Mouse (Mus musculus): ENCODE measurements at regions not wholly inside any gene's neighbourhood (a gene's known extent, or its start where the extent isn't known, plus 50 kb on each side); places are given as distances from the start of the nearest gene placed in this dataset.

DNA sequence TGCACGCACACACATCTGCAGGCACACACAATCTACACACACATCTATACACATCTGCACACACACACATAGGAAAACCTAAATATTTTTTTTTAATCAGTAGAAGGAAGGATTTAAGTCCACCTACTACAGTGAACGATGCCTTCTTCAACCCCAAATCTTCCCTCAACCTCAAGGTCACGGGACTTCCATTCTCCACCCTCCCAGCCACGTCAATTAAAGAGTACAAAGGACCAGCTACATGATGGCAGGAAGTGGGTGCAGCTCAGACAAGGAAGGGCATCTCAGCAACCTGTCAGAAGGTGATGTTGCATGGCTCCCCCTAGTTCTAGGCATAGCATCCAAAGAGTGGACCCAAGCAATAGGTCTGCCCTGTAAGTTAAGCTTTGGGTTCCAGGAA lies 408.5 kb downstream of the Sox9 start:
- Histone ChIP-seq H3K4me2 (ENCODE audit: low read depth) (no peak overlapping the region), H3K36me3 (ENCODE audit: control insufficient read depth, insufficient read depth) (no peaks in the 10 kb centered on the region), H3K4me3 (no peak overlapping the region), H3K79me2 (ENCODE audit: control insufficient read depth, insufficient read depth) (no peaks in the 10 kb centered on the region), H3K27me3 (ENCODE audit: control insufficient read depth, insufficient read depth, insufficient read length) (no peaks in the 10 kb centered on the region), H3ac (ENCODE audit: control insufficient read depth, insufficient read length) (no peak overlapping the region)
- no peak for TF ChIP-seq MYOG (IDR thresholded peaks at IDR 0.05; ENCODE audit: control insufficient read depth in 1 of 3, insufficient read depth in 1 of 3, insufficient read length in 2 of 3, low read depth in 2 of 3)

DNA sequence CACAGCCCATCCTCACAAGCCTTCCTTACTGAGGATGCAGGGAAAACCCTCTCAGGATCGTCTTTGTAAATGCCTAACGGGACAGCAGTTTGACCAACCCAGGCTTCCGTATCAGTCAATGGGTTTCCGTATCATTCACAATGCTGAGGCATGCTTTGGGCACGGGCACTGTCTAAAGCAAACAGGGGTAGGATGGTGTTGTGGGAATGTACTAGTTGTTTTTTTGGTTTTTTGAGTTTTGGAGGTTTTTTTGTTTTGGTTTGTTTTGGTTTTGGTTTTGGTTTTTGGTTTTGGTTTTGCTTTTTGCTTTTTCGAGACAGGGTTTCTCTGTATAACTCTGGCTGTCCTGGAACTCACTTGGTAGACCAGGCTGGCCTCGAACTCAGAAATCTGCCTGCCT lies 409.0 kb downstream of the Sox9 start:
- Histone ChIP-seq H3K4me2 (ENCODE audit: low read depth) (no peak overlapping the region), H3K27me3 (ENCODE audit: control insufficient read depth, insufficient read depth, insufficient read length) (no peaks in the 10 kb centered on the region), H3ac (ENCODE audit: control insufficient read depth, insufficient read length) (no peak overlapping the region), H3K4me3 (no peak overlapping the region), H3K36me3 (ENCODE audit: control insufficient read depth, insufficient read depth) (no peaks in the 10 kb centered on the region), H3K79me2 (ENCODE audit: control insufficient read depth, insufficient read depth) (no peaks in the 10 kb centered on the region)
- TF ChIP-seq POLR2AphosphoS2 (IDR thresholded peaks at IDR 0.05; ENCODE audit: insufficient read length, low read depth) (no peak), MYOG (IDR thresholded peaks at IDR 0.05; ENCODE audit: control insufficient read depth in 1 of 3, insufficient read depth in 1 of 3, insufficient read length in 2 of 3, low read depth in 2 of 3) (no peak), USF1 (IDR thresholded peaks at IDR 0.05; ENCODE audit: low read depth) (no peak), REST (IDR thresholded peaks at IDR 0.05; ENCODE audit: insufficient read depth, insufficient read length) (no peak), CEBPB (IDR thresholded peaks at IDR 0.05; ENCODE audit: insufficient read depth, poor library complexity, severe bottlenecking) (no peak), MAX (IDR thresholded peaks at IDR 0.05; ENCODE audit: low read depth) (no peak), POLR2A (IDR thresholded peaks at IDR 0.05; ENCODE audit: insufficient read length, low read depth) (no peak), E2F4 (IDR thresholded peaks at IDR 0.05; ENCODE audit: insufficient read depth) (no peak), TCF3 (IDR thresholded peaks at IDR 0.05; ENCODE audit: insufficient read length, low read depth) (no peak), MYOD1 (IDR thresholded peaks at IDR 0.05; ENCODE audit: control insufficient read depth in 1 of 3, insufficient read length in 2 of 3, low read depth in 2 of 3) (no peak), TCF12 (IDR thresholded peaks at IDR 0.05; ENCODE audit: insufficient read depth, poor library complexity, severe bottlenecking) (no peak), SRF (IDR thresholded peaks at IDR 0.05; ENCODE audit: control insufficient read depth, insufficient read length, low read depth) (no peak)

DNA sequence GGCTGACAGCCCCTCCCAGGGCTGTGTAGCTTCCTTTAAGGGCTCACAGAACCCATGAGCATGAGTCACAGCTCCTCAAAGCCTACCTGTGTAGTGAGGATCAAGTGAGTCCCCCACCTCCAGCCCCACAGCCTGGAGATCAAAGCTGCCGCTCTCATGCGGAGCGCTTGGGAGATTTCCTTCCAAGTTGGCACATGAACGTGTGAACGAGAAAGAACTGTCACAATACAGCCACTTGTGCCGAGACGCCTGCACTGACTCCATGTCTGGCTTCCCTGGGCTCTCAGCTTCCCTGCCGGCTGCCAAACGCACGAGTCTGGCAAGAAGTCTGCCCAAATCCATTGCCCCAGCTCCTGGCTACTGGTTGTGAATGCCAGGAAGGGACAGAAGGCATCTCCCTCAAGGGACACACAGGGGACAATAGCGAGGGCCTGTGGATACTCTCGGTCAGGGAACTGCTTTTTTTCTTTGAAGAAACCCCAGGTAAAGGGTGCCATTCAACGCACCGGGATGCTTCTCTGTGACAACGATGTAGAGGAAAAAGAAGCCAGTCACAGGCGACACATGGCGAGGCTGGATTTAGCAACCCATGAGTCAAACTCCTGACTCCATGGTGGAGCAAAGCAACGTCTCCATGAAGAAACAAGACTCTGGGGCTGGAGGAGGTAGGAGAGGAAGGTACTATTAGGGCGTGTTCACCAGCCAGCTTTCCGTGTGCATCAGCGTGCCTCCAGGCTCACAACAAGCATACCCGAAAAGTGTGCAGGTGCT lies 410.2 kb downstream of the Sox9 start:
- Histone ChIP-seq H3ac (ENCODE audit: control insufficient read depth, insufficient read length) (no peak overlapping the region), H3K36me3 (ENCODE audit: control insufficient read depth, insufficient read depth) (no peaks in the 10 kb centered on the region), H3K79me2 (ENCODE audit: control insufficient read depth, insufficient read depth) (no peaks in the 10 kb centered on the region), H3K4me2 (ENCODE audit: low read depth) (no peak overlapping the region), H3K4me3 (no peak overlapping the region), H3K27me3 (ENCODE audit: control insufficient read depth, insufficient read depth, insufficient read length) (no peaks in the 10 kb centered on the region)
- no peak for TF ChIP-seq TCF3 (IDR thresholded peaks at IDR 0.05; ENCODE audit: insufficient read length, low read depth)

DNA sequence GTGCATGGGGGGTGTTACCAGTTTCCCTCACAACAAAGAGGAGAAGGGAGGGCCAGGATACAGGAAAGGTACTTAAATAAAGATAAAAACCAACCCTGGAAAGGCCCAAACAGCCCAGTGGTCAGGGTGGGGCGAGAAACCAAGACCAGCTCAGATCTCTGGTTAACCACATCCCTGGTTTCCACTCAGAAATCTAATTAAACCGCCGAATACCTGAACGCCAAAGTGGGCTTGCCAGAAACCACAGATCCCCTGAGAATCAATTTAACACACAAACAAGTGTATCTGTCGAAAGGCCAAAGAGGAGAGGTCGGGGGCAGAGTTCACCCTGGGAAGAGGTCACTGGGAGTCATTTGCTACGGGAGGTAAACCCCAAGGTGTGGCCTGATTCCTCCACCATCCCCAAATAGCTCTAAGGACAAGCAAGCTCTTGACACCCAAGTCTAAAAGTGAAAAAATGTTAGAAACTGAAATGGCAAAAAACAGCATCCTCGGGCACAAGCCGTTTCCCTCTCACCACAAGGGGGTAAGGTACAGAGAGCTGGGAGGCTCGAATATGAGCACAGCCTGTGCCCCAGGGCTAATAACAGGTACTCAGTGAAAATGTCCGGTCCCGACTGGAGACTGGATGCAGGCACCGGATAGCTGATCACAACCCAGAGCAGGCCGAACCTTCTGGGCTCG lies 412.3 kb downstream of the Sox9 start:
- H3K79me2 ChIP-seq (ENCODE audit: control insufficient read depth, insufficient read depth) = no peaks in the 10 kb centered on the region
- no peaks in the 10 kb centered on the region for H3K36me3 ChIP-seq (ENCODE audit: control insufficient read depth, insufficient read depth)
- H3ac ChIP-seq (ENCODE audit: control insufficient read depth, insufficient read length) = no peak overlapping the region
- TF ChIP-seq CEBPB (IDR thresholded peaks at IDR 0.05; ENCODE audit: insufficient read depth, poor library complexity, severe bottlenecking) (no peak), MYOG (IDR thresholded peaks at IDR 0.05; ENCODE audit: control insufficient read depth in 1 of 3, insufficient read depth in 1 of 3, insufficient read length in 2 of 3, low read depth in 2 of 3) (no peak), USF1 (IDR thresholded peaks at IDR 0.05; ENCODE audit: low read depth) (no peak), POLR2AphosphoS2 (IDR thresholded peaks at IDR 0.05; ENCODE audit: insufficient read length, low read depth) (no peak), REST (IDR thresholded peaks at IDR 0.05; ENCODE audit: insufficient read depth, insufficient read length) (no peak), TCF12 (IDR thresholded peaks at IDR 0.05; ENCODE audit: insufficient read depth, poor library complexity, severe bottlenecking) (no peak), MYOD1 (IDR thresholded peaks at IDR 0.05; ENCODE audit: control insufficient read depth in 1 of 3, insufficient read length in 2 of 3, low read depth in 2 of 3) (no peak), SRF (IDR thresholded peaks at IDR 0.05; ENCODE audit: control insufficient read depth, insufficient read length, low read depth) (no peak), E2F4 (IDR thresholded peaks at IDR 0.05; ENCODE audit: insufficient read depth) (no peak), TCF3 (IDR thresholded peaks at IDR 0.05; ENCODE audit: insufficient read length, low read depth) (no peak), POLR2A (IDR thresholded peaks at IDR 0.05; ENCODE audit: insufficient read length, low read depth) (no peak), MAX (IDR thresholded peaks at IDR 0.05; ENCODE audit: low read depth) (no peak)
- H3K4me3 ChIP-seq = no peak overlapping the region
- H3K27me3 ChIP-seq (ENCODE audit: control insufficient read depth, insufficient read depth, insufficient read length) = no peaks in the 10 kb centered on the region
- H3K4me2 ChIP-seq (ENCODE audit: low read depth) = no peak overlapping the region

Data from myocyte (in vitro differentiated cells).